Mouse (Mus musculus): ENCODE data around the gene Ano1.

The Ano1 gene

GRCm38 (mm10) chr7:144697870-144698269 lies 53.9 kb downstream of the Ano1 start:
- in situ Hi-C loops (cut with MboI, MseI) = no loop called here

- in situ Hi-C loops (cut with MboI, MseI) = no loop called here
Measured at GRCm38 (mm10) chr7:144696764-144697704, 54.7 kb downstream of the Ano1 start.

- in situ Hi-C loops (cut with MboI, MseI) = no loop called here
Measured at GRCm38 (mm10) chr7:144689855-144690254, 61.9 kb downstream of the Ano1 start.

GRCm38 (mm10) chr7:144689136-144689535 lies 62.6 kb downstream of the Ano1 start:
- in situ Hi-C loops (cut with MboI, MseI) = no loop called here

- in situ Hi-C loops (cut with MboI, MseI) = no loop called here
Measured at GRCm38 (mm10) chr7:144687663-144688381, 64.0 kb downstream of the Ano1 start.

- in situ Hi-C loops (cut with MboI, MseI) = no loop called here
Measured at GRCm38 (mm10) chr7:144684947-144685346, 66.8 kb downstream of the Ano1 start.

- in situ Hi-C loops (cut with MboI, MseI) = no loop called here
Measured at GRCm38 (mm10) chr7:144684467-144684866, 67.3 kb downstream of the Ano1 start.

- in situ Hi-C loops (cut with MboI, MseI) = no loop called here
Measured at GRCm38 (mm10) chr7:144680096-144680495, 71.7 kb downstream of the Ano1 start.

GRCm38 (mm10) chr7:144678241-144679030 lies 73.3 kb downstream of the Ano1 start:
- in situ Hi-C loops (cut with MboI, MseI) = no loop called here

GRCm38 (mm10) chr7:144677341-144678086 lies 74.3 kb downstream of the Ano1 start:
- in situ Hi-C loops (cut with MboI, MseI) = no loop called here

GRCm38 (mm10) chr7:144675632-144676031 lies 76.1 kb downstream of the Ano1 start:
- in situ Hi-C loops (cut with MboI, MseI) = no loop called here

- in situ Hi-C loops (cut with MboI, MseI) = no loop called here
Measured at GRCm38 (mm10) chr7:144669895-144670294, 81.9 kb downstream of the Ano1 start.

GRCm38 (mm10) chr7:144668603-144669278 lies 83.0 kb downstream of the Ano1 start:
- in situ Hi-C loops (cut with MboI, MseI) = no loop called here

GRCm38 (mm10) chr7:144667091-144667490 lies 84.7 kb downstream of the Ano1 start:
- in situ Hi-C loops (cut with MboI, MseI) = no loop called here

GRCm38 (mm10) chr7:144665585-144665984 lies 86.2 kb downstream of the Ano1 start:
- in situ Hi-C loops (cut with MboI, MseI) = no loop called here

GRCm38 (mm10) chr7:144663566-144663965 lies 88.2 kb downstream of the Ano1 start:
- in situ Hi-C loops (cut with MboI, MseI) = no loop called here

GRCm38 (mm10) chr7:144656261-144656967 lies 95.4 kb downstream of the Ano1 start:
- in situ Hi-C loops (cut with MboI, MseI) = no loop called here

GRCm38 (mm10) chr7:144653681-144654425 lies 97.9 kb downstream of the Ano1 start:
- in situ Hi-C loops (cut with MboI, MseI) = no loop called here

GRCm38 (mm10) chr7:144647547-144647946 lies 104.2 kb downstream of the Ano1 start:
- in situ Hi-C loops (cut with MboI, MseI) = no loop called here

All from T-helper 1 cell (primary cell).